Mouse (Mus musculus): ENCODE measurements at regions not wholly inside any gene's neighbourhood (a gene's known extent, or its start where the extent isn't known, plus 50 kb on each side); places are given as distances from the start of the nearest gene placed in this dataset.

DNA sequence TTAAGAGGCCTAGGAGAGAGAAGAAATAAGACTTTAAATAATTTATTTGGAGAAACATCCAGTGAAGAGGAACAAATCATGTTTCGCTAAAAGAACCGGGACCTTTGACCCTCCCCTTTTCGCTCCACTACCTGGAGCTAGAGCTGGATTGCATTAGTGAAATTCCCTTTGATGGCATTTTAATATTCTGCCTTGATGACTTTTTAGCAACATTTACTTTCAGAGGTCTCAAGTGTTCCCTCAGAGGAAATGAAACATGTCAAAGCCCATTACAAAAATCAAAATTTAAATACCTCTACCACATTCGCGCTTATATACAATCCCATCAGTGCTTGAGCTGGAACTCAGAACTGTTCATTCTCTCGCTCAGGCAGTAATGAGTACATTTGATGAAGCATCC, 297.0 kb upstream of the Gm10295 start:
- DNase-seq = no peak

DNA sequence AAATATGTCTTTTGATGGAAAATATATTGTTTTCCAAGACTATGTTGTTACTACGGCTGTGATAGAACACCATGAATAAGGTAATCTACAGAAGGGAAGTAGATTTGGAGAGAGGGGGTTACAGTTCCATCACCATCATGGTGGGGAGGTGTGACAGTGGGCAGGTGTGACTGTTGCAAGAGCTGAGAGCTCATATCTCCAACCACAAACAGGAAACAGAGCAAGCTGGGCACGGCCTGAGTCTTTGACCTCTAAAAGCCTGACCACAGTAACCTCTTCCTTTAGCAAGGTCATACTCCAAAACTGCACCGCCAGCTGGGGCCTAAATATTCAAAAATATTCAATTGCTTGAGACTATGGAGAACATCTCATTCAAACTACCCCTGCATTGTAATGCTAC, 295.7 kb upstream of the Gm10295 start:
- DNase-seq = no peak

DNA sequence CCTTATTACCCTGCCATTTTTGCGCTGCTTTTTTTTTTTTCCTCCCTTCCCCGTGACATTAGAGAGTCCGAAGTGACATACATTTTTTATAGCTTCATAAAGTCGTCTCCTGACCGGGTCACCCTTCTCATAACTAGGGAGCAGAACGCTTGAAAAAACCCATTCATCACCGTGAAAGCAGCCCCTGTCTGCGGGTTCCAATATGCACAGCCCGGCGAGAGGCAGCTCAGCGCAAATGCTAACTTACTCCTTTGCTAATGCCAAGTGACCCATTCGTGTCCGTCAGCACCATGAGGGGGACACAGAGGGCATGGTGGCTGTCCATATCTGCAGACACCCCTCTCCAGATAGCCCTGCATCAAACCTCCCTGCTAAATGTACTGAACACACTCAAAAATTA, 271.8 kb upstream of the Gm10295 start:
- DNase-seq = no peak

DNA sequence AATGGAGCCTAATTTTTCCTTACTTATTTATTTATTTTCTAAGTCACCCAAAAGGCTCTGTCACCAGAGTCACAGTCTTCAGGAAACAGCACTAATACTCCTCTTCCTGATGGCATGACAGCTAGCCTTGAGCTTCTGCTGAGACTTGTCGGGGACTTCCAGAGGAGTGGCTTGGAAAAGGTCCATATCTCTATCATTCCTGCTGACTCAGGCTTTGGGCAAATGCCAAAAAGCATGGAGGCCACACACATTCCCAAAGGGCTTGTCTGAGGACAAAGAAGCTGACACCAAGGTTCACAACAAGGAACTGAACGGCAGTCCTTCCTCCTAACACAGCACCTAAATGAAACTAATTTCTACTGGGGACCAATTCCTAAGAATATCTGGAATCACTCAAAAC, 251.9 kb upstream of the Gm10295 start:
- no peak for DNase-seq

DNA sequence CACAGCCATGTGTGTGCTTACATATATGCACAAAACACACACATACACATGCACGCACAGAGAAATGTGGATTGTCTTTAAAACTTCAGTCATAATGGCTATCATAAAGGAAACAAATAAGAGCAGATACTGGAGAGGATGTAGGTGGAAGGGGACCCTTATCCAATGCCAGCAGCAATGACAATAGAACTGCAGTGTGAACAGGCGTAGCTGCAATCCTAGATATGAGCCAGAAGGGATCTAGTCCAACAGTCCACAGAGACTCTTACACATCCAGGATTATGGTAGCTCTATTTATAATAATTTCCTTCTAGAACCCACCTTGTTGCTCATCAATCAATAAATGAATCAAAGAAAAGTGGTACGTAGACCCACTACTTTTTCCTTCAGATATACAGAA, 245.5 kb upstream of the Gm10295 start:
- no peak for DNase-seq

DNA sequence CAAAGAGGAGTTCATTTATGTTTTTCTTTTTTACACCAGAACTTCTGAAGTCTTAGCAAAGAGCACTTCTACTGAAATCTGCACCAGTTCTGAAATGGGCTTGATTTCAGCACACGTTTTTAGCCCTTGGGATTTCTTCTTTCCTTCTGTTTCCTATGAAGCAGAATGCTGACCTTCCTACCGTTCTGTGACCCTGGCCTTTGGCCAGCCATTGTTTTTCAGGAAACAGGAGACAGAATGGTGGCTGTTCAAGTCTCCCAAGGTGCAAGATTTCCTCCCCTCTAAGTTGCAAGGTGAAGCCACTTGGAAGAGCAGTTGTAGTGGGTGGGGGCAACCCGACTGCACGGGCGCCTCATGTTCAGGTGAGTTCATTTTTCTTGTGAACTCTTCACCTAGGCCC, 236.3 kb upstream of the Gm10295 start:
- DNase-seq = no peak

DNA sequence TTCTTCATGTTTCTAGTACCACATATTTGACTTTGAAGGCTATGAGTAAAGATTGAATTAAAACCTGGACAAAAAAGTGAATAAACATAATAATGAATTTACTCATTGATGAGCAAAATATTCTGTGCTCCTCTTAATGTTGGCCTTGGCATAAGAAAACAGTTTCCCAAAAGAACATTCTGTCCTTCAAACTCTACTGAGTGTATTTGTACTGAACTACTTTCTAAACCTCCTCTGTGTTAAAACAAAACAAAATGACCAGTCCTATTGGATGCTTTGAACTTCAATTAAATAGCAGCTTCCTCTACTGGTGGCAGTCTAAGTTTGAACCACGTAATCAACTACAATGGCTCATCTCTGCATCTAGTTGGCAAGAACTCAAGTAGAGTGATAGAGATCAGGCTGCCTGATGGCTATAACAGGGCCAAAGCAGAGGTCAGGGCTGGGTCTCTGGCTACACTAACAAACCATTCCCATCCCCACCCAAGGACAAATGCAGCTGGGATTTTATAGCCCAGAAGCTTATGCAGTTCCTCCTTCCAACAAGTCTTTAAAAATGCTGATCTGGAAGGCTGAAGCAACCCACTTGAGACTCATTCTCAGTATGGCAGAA, 232.3 kb upstream of the Gm10295 start:
- DNase-seq = no peak

DNA sequence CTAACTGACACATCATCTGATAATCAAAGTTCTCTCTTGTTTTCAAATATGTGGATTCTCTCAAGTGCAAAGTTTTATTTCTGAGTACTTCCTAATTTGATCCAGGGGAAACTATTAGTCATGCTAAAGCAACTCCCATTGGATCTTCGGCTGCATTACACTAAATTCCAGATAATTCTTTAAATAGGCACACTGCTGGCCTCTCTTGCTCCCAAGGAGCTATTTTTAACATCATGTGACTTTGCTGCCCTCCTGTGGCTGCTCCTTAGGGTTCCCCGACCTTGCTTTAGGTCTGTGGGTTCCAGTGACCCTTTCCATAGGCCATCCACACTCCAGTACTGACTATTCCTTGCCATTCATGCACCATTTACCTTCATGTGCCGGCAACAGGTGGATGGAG, 230.5 kb upstream of the Gm10295 start:
- DNase-seq = no peak

DNA sequence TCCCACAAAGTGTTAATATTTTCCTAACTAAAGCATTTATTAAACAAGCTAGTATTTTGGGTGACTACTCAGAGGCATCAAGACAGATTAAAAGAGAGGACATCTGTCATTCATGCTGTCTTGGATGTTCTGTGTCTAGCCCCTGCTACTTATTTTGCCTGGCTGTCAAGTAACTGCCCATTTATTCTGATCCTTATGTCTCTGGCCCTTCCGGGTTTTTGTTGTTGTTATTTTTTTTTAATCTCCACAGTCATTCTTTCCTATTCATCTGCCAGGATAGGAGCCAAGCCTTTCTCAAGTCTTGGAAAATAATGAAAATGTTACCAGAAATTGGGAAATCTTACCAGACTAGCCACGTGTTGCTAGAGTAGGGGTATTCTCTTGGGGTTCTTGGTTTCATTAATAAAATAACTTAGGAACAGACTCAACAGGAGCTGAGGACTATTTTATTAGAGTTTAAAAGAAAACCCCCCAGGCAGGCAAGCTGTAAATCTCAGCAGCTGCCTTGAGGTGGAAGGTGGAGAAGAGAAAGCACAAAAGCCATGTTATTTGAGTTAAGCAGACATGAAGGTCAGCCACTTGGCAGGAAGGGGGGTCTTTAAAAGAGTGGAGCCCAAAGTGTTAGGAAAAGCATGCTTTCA, 209.1 kb upstream of the Gm10295 start:
- DNase-seq = no peak

DNA sequence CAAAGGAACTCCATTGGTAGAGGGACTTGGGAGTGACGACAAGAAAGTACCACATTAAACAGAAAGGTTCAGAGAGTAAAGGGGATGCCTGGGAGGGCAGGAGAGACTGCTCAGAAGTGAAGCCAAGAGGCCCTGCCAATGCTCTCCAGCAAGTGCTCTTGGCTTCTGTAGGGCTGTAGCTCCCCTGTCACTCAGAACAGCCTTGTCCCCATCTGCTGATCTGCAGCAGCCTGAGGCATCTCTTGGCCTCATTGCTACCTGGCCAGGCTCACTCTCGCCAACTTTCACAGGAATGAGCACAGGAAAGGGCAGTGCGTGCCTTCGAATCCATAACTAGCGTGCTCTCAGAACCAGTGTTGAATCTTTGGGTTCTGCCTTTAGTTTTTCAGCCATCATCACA, 205.2 kb upstream of the Gm10295 start:
- no peak for DNase-seq

DNA sequence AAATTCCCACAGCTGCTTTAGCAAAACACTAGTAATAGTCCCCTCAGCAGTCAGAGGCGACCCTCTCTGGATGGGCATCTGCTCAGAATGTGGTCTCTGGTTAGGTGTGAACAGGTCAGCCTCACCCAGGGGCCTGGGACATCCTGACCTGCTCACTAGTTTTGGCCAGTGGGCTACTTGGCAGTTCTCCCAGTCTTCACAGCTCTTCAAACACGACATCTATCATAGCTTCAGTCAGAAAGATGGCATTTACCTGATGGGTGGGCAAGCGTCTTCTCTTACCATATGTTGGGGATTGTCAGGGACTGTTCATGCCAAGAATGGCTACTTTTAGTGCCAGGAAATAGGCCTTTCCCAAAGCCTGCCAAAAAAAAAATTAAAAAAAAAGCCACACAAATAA, 204.2 kb upstream of the Gm10295 start:
- DNase-seq = no peak

DNA sequence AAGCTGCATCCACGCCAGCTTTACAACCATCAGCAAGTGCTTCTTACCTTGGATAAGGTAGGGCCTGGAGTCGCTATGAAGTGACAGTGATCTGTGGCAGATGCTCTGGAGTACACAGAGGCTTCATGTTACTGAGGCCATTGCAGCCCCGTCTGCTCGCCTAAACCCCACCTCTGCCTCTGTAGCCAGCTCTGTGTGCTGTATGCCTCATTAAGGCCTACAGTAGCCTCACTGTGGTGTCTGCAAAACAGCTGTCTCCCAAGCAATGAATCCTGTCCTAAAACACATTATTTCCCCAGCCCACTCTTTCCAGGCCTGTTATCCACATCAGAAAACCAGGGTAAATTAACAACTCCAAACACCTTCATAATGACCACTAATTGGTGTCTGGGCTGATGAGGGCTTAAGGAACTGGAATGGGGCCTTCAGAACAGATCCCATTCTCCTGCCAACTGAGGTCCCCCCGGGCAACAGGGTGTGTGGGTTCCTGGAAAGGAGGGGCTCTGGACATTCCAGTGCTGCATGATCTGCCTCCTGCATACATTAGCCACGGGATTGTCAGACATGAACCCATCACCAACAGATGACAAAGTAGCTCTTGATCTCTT, 195.4 kb upstream of the Gm10295 start:
- no peak for DNase-seq

DNA sequence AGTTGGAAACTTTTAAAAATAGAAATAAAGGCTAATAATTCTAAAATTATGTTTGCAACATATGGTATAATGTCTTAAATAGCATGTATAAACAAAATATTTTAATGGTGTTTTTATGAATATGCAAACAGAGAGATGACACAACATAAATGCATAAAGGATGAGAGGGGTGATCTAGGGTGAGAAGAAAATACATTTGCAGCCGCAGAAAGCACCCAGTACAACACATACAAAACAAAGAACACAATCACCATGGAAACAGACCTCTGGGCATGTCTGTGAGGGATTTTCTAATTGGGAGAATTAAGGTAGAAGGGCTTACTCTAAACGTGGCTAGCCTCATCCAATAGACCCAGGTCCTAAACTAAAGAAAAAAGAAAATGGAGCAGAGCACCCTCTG, 190.2 kb upstream of the Gm10295 start:
- no peak for DNase-seq

DNA sequence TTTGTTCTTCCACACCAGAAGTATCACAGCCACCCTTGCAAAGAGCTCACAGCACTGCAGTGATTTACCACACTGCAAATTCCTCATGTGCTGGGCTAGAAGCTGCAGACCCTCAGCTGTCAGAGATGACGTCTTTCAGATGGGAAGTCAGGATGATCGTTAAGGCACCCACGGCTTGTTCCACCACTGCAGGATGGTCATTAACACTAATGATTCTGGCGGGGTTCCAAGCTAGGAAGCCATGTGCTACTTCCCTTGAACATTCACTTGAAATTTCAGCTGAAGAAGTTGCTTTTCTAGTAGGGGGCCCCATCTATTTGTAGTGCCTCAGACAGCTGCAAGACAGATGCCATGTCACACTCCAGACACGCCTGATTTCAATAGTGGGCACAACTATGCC, 181.8 kb upstream of the Gm10295 start:
- no peak for DNase-seq

DNA sequence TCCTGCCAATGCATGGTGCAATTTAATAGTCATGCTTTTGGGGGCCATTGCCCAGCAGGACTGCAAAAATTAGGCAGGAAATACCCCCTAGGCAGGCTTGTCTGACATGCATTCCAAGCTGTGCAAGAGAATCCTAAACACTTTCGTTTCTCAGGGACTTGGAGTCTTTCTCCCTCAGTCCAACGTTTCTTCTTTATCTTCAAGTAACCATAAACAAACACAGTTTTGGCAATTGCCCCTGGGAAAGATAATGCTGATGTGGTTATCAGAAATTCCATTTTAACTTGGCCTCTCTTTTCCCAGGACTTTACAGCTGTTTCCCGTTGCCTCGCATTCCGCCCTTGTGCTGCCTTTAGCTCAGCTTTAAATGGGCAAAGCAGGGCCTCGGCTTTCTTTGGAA, 180.2 kb upstream of the Gm10295 start:
- DNase-seq = no peak

DNA sequence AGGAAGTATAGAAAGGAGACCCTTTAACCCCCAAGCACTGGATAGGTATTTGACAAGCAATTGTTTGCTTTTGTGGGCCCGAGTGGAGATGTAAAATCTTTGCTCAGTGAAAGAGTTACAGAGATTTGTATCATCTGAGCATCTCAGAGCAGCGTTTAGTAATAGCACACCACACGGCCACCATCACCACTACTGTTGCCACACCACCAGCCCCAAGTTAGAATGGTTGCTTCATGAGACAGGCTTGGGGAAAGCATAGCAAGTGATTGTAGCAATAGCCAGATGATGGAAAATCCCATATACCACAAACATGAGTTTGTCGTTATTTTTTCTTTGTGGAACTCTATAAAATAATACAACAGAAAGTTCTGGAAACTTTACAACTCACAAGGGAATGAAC, 179.6 kb upstream of the Gm10295 start:
- DNase-seq = no peak

DNA sequence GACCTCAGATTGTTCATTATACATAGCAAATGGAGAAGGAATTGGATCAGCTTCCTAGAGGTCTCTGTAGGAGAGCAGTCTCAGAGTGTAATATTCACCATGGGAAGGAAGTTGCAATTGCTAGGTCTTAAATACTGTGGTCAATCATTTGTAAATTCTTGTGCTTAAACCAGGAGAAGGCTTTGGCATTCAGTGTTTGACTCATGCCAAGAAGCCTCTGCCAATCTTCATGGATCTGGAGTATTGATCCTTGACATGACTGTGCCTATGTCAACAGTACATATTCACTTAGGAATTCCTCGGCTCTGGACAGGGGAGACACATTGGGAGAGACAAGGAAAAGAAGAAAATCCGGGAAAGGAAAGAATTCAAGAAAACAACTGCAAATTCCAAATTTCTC, 174.9 kb upstream of the Gm10295 start:
- no peak for DNase-seq

DNA sequence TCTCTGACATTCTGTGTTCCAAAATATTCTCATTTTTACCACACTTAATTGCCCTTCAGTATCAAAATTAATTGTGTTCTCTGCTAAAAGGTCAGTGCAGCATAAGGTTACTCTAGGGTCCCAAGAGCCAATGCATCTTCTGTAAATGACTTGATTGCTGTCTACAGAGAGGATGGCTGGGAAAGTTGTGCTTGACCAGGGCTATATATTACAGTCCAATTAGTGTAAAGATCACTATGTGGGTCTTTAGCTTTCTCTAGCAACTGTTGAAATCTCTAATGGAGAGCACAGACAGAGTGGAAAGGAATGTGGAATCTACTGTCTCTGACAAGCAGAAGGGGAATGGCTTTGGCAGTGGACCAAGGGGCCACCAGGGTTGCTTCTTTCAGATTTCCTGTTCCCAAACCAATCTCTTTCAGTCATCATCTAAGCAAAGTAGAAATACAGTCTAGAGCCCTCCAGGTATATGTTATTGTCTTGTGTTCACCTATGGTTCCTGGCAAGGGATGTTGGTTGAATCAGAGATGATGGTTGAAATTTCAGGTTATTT, 173.4 kb upstream of the Gm10295 start:
- no peak for DNase-seq

DNA sequence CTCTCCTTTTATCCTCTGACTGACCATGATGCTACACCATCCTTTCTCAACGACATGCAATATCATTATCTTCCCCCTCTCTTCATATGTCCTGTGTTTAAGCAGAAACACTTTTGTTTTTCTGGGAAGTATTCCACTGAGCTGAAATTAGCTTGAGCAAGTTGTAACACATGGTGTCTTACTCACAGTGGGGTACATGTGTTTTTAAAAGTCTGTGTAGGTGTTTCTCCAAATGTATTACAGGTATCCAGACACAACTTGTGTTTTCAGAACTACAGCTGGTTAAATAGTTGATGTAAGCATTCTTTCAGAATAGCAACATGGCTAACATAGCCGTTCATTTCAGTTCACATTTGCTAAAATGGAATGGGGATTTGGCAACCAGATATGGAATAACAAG, 172.8 kb upstream of the Gm10295 start:
- DNase-seq = no peak

DNA sequence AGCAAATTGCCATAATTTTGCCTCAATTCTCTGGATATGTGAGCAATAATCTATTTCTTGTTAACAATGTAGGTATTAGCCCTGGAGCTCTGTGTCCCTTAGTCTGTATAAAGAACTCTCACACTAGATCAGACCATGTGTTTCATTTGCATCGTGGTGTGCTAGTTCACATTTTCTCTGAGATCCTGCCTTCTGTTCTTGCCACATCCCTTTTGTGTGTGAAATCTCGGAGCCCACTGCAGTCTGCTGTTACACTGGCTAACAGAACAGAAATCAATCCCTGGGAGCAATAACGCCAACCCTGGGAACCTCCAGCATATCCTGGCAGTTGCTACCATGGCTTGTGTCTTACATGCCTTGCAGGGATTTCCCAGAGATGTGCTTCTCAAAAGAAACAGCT, 156.1 kb upstream of the Gm10295 start:
- no peak for DNase-seq

DNA sequence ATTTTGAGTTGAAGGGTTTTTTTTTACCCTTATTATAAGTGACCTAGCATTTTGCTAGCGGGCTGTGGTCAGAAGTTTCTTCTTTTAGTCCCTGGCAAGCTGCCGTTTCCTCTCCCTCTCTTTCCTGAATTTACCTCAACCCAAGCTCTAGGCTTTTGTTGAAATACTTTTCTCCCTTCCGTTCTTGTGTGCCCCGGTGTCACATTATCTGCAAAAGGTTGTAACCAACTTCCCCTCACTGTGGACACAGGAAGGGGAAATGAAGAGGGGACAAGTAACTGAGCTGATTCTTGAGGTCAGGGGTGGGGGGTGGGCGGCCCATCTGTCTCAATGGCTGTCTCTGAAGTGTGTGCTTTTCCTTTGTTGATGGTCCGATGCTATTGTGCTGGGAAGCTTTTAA, 149.4 kb upstream of the Gm10295 start:
- DNase-seq = no peak

DNA sequence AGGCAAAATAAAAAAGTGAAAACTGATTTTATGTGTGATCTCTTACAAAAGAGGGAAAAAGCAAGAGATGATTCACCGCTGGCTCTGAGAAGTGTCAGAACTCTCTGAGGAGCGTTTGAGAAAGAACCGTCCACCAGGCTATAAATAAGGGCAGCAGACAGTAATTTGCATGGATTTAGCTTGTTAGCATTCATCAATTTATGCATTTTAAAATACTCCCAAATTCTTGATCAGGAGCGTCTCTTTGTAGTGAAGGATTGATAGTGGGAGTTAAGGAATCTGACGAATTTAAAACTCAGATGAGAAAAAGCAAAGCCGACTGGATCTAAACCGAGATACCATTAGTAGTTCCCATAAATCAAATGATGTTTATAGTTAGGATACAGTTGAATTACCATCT, 146.8 kb upstream of the Gm10295 start:
- DNase-seq = no peak

DNA sequence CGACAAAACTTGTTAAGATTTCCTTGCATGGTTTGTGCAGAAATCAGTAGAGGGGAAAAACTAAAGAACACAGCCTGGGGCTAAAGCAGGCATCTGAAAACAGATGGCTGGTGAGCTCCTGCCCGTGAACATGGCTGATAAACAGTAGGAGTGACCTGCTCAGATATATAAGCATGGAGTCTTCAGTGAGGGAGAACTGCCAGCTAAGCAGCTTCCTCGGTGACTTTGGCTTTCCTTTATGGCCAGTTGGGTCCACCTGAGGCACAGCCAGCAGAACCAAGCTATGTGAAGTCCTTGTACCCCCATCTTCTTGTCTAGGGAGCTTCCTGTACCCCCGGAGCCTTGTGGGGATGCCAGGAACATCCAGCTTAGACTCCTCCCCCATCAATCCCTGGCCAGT, 139.8 kb upstream of the Gm10295 start:
- DNase-seq = no peak

DNA sequence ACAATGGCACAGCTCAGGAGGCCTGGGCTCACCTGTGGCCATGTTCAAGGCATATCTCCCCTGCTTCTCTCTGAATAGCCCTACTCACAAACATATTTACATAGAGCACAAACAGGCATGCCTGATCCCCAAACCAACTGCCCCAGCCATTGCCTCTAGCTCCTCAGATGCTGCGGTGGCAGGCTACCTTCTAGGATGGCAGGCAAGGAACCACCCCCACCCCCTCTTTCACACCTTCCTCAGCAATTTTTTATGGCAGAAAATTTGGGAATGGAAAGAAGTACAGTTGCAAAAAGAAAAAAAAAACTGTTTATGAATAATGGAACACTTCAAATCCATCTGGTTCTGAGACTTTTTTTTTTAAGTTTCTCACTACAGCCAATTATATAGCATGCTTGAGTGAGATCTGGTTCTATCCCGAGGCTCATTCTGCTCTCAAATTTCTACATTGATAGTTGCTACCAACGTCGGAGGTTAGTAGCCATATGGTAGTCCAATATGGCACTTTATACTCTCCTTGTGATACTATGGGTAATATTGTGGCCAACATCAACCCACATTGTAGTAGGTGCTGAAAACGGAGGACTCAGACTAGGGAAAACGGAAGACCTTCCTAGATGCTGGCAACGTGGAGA, 136.8 kb upstream of the Gm10295 start:
- no peak for DNase-seq

All from thymus, postnatal 4 days (tissue).